Mouse (Mus musculus): ENCODE data around the gene Morn1. TPM values are rescaled to one million over a fixed set of nuclear protein-coding genes. Genes with fewer than 3 reads are reported as not detected.

Morn1 gene
- total and polyA plus RNA-seq, 3 experiments, result 3.8 to 8.7 (median 4.0) TPM

DNA sequence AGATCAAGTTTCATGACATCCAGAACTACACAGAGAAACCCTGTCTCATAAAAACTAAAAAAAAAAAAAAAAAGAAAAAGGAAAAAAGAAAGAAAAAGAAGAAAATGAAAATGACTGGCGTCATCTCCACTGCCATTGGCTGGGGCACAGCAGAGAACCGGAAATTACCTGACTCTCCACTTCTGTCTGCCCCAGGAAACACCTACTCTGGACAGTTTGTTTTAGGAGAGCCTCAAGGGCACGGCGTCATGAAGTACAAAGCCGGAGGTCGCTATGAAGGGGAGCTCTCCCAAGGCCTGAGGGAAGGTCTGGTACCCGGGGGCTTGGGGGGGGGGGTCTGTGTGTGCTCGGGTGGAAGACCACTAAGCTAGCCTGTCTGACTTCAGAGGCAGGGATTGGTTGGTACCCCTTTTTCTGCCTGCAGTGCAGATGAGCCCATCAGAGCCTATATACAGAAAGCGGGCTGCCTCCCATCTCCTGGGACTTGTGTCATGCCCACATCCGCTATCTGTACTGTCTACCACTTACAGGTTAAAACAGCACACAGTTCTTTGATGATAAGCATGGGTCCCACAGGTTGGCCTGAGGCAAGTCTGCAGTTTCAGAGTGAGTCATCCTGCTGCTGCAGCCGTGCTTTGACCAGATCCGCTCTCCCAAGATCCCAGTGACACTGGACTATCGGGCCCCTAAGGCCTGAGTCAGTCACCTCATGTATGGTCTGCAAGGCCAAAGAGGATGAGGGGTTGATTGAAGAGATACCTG is 4.5 kb downstream of the Morn1 start (continued):
- no peak for TF ChIP-seq NELFE (IDR thresholded peaks at IDR 0.05; ENCODE audit: low read depth, low read length)
- peak; percentile 39 for TF ChIP-seq ELF1 (IDR thresholded peaks at IDR 0.05; ENCODE audit: low read depth, low read length)
- TF ChIP-seq USF1 (IDR thresholded peaks at IDR 0.05; ENCODE audit: low read depth, low read length), result no peak
- TF ChIP-seq POLR2A (IDR thresholded peaks at IDR 0.05; ENCODE audit: low read depth, low read length), result peak; percentile 49
- TF ChIP-seq ZC3H11A (IDR thresholded peaks at IDR 0.05; ENCODE audit: low read depth, low read length), result no peak
- TF ChIP-seq MAX (IDR thresholded peaks at IDR 0.05; ENCODE audit: low read length), result peak; percentile 41; the same call in 1 of the 2 replicates
- TF ChIP-seq KAT2A (IDR thresholded peaks at IDR 0.05; ENCODE audit: insufficient replicate concordance, low read length), result no peak
- no peak for TF ChIP-seq USF2 (conservative IDR thresholded peaks at IDR 0.05; ENCODE audit: low read depth, low read length)
- TF ChIP-seq ZKSCAN1 (IDR thresholded peaks at IDR 0.05; ENCODE audit: borderline replicate concordance, low read depth, low read length), result no peak
- no peak for TF ChIP-seq CTCF (conservative IDR thresholded peaks at IDR 0.05 in 1 of 2, IDR thresholded peaks at IDR 0.05 in 1 of 2; ENCODE audit: low read depth in 2 of 2, low read length in 2 of 2)
- no peak for TF ChIP-seq POLR2AphosphoS2 (IDR thresholded peaks at IDR 0.05; ENCODE audit: low read depth, low read length)
- TF ChIP-seq MAFK (IDR thresholded peaks at IDR 0.05; ENCODE audit: insufficient replicate concordance, low read length), result no peak
- TF ChIP-seq ETS1 (conservative IDR thresholded peaks at IDR 0.05; ENCODE audit: low read depth, low read length), result peak; percentile 86
- peak; percentile 75; the same call in 1 of the 2 replicates for TF ChIP-seq TCF12 (IDR thresholded peaks at IDR 0.05; ENCODE audit: low read depth, low read length)
- 0 out of 2 replicates have a peak, but pooled peaks have one; percentile 1 for TF ChIP-seq TBP (conservative IDR thresholded peaks at IDR 0.05; ENCODE audit: low read depth, low read length)
- no peak for TF ChIP-seq MAZ (IDR thresholded peaks at IDR 0.05; ENCODE audit: low read depth, low read length)

DNA sequence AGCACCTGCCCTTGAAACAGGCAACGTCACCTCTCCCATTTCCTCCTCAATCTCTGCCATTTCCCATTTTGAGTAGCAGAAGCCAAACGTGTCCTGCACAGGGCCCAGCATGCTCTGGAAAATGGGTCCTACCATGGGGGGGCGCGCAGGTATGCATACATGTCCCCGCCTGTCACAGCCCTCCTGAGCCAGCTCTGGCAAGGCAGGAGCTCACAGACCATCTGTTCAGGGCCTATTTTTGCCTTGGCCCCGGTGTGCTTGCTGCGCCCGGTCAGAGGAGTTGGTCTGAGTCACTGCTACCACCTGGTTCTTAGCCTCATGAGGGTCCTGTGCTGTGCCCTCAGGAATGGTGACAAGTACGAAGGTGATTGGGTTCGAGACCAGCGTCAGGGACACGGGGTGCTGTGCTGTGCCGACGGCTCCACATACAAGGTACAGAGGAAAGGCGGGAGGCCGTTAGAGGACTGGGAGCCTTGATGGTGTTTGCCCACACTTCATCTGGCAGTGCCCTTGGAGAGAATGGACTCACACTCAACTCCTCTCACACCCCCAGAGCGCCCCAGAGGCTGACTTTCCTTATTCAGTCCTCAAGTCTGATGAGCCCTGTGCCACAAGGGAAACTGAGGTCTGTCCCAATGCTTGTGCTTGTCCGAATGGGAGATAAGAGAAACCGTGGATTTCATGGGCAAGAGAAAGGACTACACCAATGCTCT is 6.5 kb downstream of the Morn1 start:
- no peak for TF ChIP-seq PAX5 (IDR thresholded peaks at IDR 0.05; ENCODE audit: low read length)
- no peak for TF ChIP-seq MEF2A (IDR thresholded peaks at IDR 0.05; ENCODE audit: borderline replicate concordance, low read depth, low read length)
- TF ChIP-seq MAX (IDR thresholded peaks at IDR 0.05; ENCODE audit: low read length), result no peak
- TF ChIP-seq MXI1 (IDR thresholded peaks at IDR 0.05; ENCODE audit: low read depth, low read length), result no peak
- no peak for TF ChIP-seq ZMIZ1 (IDR thresholded peaks at IDR 0.05; ENCODE audit: low read depth, low read length)
- no peak for TF ChIP-seq BHLHE40 (IDR thresholded peaks at IDR 0.05; ENCODE audit: low read depth, low read length)
- TF ChIP-seq TBP (conservative IDR thresholded peaks at IDR 0.05; ENCODE audit: low read depth, low read length), result no peak
- TF ChIP-seq MAZ (IDR thresholded peaks at IDR 0.05; ENCODE audit: low read depth, low read length), result no peak
- TF ChIP-seq POLR2AphosphoS2 (IDR thresholded peaks at IDR 0.05; ENCODE audit: low read depth, low read length), result no peak
- no peak for TF ChIP-seq TCF12 (IDR thresholded peaks at IDR 0.05; ENCODE audit: low read depth, low read length)
- no peak for TF ChIP-seq NELFE (IDR thresholded peaks at IDR 0.05; ENCODE audit: low read depth, low read length)
- TF ChIP-seq ETS1 (conservative IDR thresholded peaks at IDR 0.05; ENCODE audit: low read depth, low read length), result no peak
- TF ChIP-seq USF1 (IDR thresholded peaks at IDR 0.05; ENCODE audit: low read depth, low read length), result no peak
- TF ChIP-seq ELF1 (IDR thresholded peaks at IDR 0.05; ENCODE audit: low read depth, low read length), result no peak
- dilution Hi-C loops (cut with MboI; ENCODE audit: extremely low pct_ligation_motif_present, extremely low pct_unique_long_range_greater_than_20kb, low sequenced_read_pairs) (no loop called here), in situ Hi-C loops (cut with MboI; ENCODE audit: low pct_ligation_motif_present, low pct_unique_long_range_greater_than_20kb, low sequenced_read_pairs) (no loop called here)
- H3K9ac ChIP-seq (ENCODE audit: insufficient read depth, low read depth), result no peak overlapping the region
- H3K9me3 ChIP-seq (replicated peaks; ENCODE audit: low read length), result no peaks in the 10 kb centered on the region
- peaks cover 11 to 62% of the 10 kb centered on the region in 2 experiments for H3K36me3 ChIP-seq (replicated peaks in 1 of 2; ENCODE audit: control insufficient read depth in 1 of 2, insufficient read depth in 1 of 2, low read length in 1 of 2)
- H3K4me3 ChIP-seq (replicated peaks in 1 of 3; ENCODE audit: low read depth in 2 of 3, low read length in 2 of 3, poor library complexity in 1 of 3), result no peak overlapping the region
- DNase-seq (ENCODE audit: extremely low read depth), result no peak
- no peak overlapping the region for H3K4me2 ChIP-seq (ENCODE audit: insufficient read depth, low read depth, poor library complexity, severe bottlenecking)
- 0 out of 2 replicates have a peak overlapping the region, but pooled peaks have one; percentile 22 for H3K27ac ChIP-seq (ENCODE audit: insufficient read depth, low read depth)
- peaks cover 23 to 62% of the 10 kb centered on the region in 2 experiments for H3K4me1 ChIP-seq (ENCODE audit: control insufficient read depth in 1 of 2, insufficient read depth in 2 of 2)
- H3K79me2 ChIP-seq (replicated peaks; ENCODE audit: control insufficient read depth, extremely low read depth, insufficient read depth, poor library complexity, severe bottlenecking), result no peaks in the 10 kb centered on the region
- no peaks in the 10 kb centered on the region for H3K27me3 ChIP-seq (replicated peaks)

Data from CH12.LX (cell line).